Mouse (Mus musculus) MEL (cell line): ENCODE data around the gene Taf1a.

Experiments
- CTCF ChIP-seq, 3 experiments: IDR thresholded peaks in 2 of 3; conservative IDR thresholded peaks in 1 of 3; 2 replicates each; pipeline ENCODE4 v1.5.1; 2011 to 2012; ENCODE audit warnings: low read length in 3 of 3, low read depth in 2 of 3, mild to moderate bottlenecking in 2 of 3, improper control_type of control experiment in 1 of 3, inconsistent platforms in 1 of 3, mixed read lengths in 1 of 3, moderate library complexity in 1 of 3; ENCODE audit not compliant: control insufficient read depth in 1 of 3, insufficient read depth in 1 of 3, poor library complexity in 1 of 3, severe bottlenecking in 1 of 3
- TCF12 ChIP-seq: IDR thresholded peaks from 2 replicates; pipeline ENCODE4 v1.6.1; 2014; ENCODE audit warnings: low read depth, mild to moderate bottlenecking, inconsistent platforms, low read length, improper control_type of control experiment, moderate library complexity

- TF ChIP-seq TCF12 = no peak
- TF ChIP-seq CTCF (IDR thresholded peaks at IDR 0.05 in 2 of 3, conservative IDR thresholded peaks at IDR 0.05 in 1 of 3; ENCODE audit: control insufficient read depth in 1 of 3, insufficient read depth in 1 of 3, low read depth in 2 of 3, low read length in 3 of 3, poor library complexity in 1 of 3, severe bottlenecking in 1 of 3) = no peak
These were observed 25.4 kb downstream of the Taf1a start for GRCm38 (mm10) chr1:183414081-183414727.
